32 mouse cellular contexts compared by ENCODE assay signal in the genomic region with DNA sequence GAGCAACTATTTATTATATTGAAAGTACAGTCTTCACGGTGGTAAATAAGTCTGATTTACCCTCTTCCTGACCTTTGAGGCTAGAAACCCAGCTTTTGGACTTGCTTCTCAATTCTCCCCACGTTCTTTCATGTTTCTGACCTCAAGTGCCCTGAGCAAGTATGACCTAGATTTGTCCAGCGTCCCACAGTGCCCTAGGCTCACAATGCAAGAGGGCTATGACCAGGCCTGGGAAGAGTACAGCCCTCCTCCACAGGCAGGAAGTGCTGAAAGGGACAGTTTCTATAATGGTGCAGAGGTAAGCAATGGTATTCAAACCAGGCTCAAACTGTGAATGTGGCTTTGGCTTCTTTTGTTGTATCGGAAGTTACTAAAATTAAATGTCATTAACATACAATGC.
DNase-seq lines count a peak whose midpoint lies in the region; ATAC-seq and TF ChIP-seq lines count a peak whose summit lies in the region.
"Had no signal": no experiment of that assay in that cellular context is flagged by ENCODE, and none has a peak within 500 bp of the region (broad histone marks: within the 10 kb centered on the region; RNA-seq: fewer than 3 reads in every experiment).

No protein-coding gene starts in this region.

- no peak overlapping the region for H3K27ac ChIP-seq in heart, embryonic 10.5 days
- H3K27ac ChIP-seq in hindbrain, postnatal 0 days, result no peak overlapping the region
- H3K27ac ChIP-seq: embryonic facial prominence, embryonic 13.5 days; forebrain, embryonic 13.5 days; heart, adult 2 months; heart, embryonic 15.5 days; hindbrain, embryonic 14.5 days; intestine, embryonic 15.5 days; limb, embryonic 12.5 days; liver, embryonic 13.5 days; stomach, postnatal 0 days had no signal

- H3K9me3 ChIP-seq in heart, embryonic 10.5 days, result no peaks in the 10 kb centered on the region
- H3K9me3 ChIP-seq in hindbrain, postnatal 0 days (ENCODE audit: low read length), result no peaks in the 10 kb centered on the region
- H3K9me3 ChIP-seq: embryonic facial prominence, embryonic 13.5 days; forebrain, embryonic 13.5 days; heart, embryonic 15.5 days; intestine, embryonic 15.5 days; limb, embryonic 12.5 days; liver, embryonic 13.5 days had no signal

- no peaks in the 10 kb centered on the region for H3K27me3 ChIP-seq in heart, embryonic 10.5 days (ENCODE audit: insufficient read depth, poor library complexity, severe bottlenecking)
- no peaks in the 10 kb centered on the region for H3K27me3 ChIP-seq in hindbrain, postnatal 0 days (ENCODE audit: insufficient read depth, low read length)
- H3K27me3 ChIP-seq: embryonic facial prominence, embryonic 13.5 days; forebrain, embryonic 13.5 days; heart, embryonic 15.5 days; intestine, embryonic 15.5 days; limb, embryonic 12.5 days; liver, embryonic 13.5 days had no signal

- TF ChIP-seq CTCF in hindbrain, postnatal 0 days (IDR thresholded peaks at IDR 0.05; ENCODE audit: low read depth), result no peak

- no peak overlapping the region for H3K4me3 ChIP-seq in heart, embryonic 10.5 days
- no peak overlapping the region for H3K4me3 ChIP-seq in hindbrain, postnatal 0 days (ENCODE audit: low read length)
- H3K4me3 ChIP-seq: embryonic facial prominence, embryonic 13.5 days; erythroblast, embryonic 14.5 days; forebrain, embryonic 13.5 days; heart, adult 2 months; heart, embryonic 15.5 days; intestine, embryonic 15.5 days; limb, embryonic 12.5 days; liver, embryonic 13.5 days had no signal

- no peaks in the 10 kb centered on the region for H3K4me1 ChIP-seq in heart, embryonic 10.5 days
- H3K4me1 ChIP-seq in hindbrain, postnatal 0 days (ENCODE audit: insufficient read depth, low read length), result no peaks in the 10 kb centered on the region
- H3K4me1 ChIP-seq: embryonic facial prominence, embryonic 13.5 days; heart, embryonic 15.5 days; intestine, embryonic 15.5 days; liver, embryonic 13.5 days had no signal

- DNase-seq in heart, embryonic 10.5 days (ENCODE audit: low spot score), result peak; percentile 66
- no peak for DNase-seq in heart, postnatal 25 days (ENCODE audit: low spot score)
- DNase-seq in CD4-positive, CD25-positive, alpha-beta regulatory T cell, adult 2 months (ENCODE audit: low read depth, low spot score), result peak; percentile 45
- DNase-seq in left cerebral cortex, postnatal 4 days, result no peak
- DNase-seq in cerebellum, postnatal 10 days, result no peak
- DNase-seq in hindbrain, postnatal 0 days (ENCODE audit: low spot score), result no peak
- DNase-seq: adrenal gland, postnatal 36 days; cerebellum, adult 11 months; cerebellum, postnatal 14 days; embryo, embryonic 11 days; heart, adult 2 months; heart, postnatal 4 days; kidney, adult 9 months; kidney, postnatal 14 days; layer of hippocampus, postnatal 36 days; liver, embryonic 13.5 days; lung, adult 2 months; lung, postnatal 14 days; right cerebral cortex, postnatal 14 days; thymus, adult 2 months; thymus, postnatal 4 days had no signal

- no peak overlapping the region for H3K9ac ChIP-seq in hindbrain, postnatal 0 days (replicated peaks; ENCODE audit: low read length)
- H3K9ac ChIP-seq: embryonic facial prominence, embryonic 13.5 days; forebrain, embryonic 13.5 days; heart, embryonic 15.5 days; hindbrain, embryonic 14.5 days; intestine, embryonic 15.5 days; limb, embryonic 12.5 days; liver, embryonic 13.5 days had no signal

- WGBS in heart, embryonic 10.5 days, result 64% methylated on average over 4 of the region's 4 CpGs
- 67% methylated on average over 4 of the region's 4 CpGs for WGBS in hindbrain, postnatal 0 days

- 0 out of 2 replicates have a peak, but pooled peaks have one; percentile 22 for ATAC-seq in common myeloid progenitor, adult 5-6 weeks (replicated peaks; ENCODE audit: low read depth, poor library complexity, severe bottlenecking)
- peak; percentile 14; the same call in 1 of the 2 replicates for ATAC-seq in neutrophil, adult 5-6 weeks (ENCODE audit: extremely low read depth, insufficient number of reproducible peaks, low FRiP score, poor library complexity, severe bottlenecking)
- ATAC-seq in hindbrain, postnatal 0 days, result no peak
- ATAC-seq: forebrain, embryonic 13.5 days; intestine, embryonic 15.5 days; midbrain, embryonic 16.5 days had no signal

- intact Hi-C loops in heart, postnatal 25 days (cut with DNase I), result no loop called here
- intact Hi-C loops in left cerebral cortex, postnatal 4 days (cut with DNase I), result no loop called here

- H3K4me2 ChIP-seq in hindbrain, postnatal 0 days (ENCODE audit: low read depth, low read length), result no peak overlapping the region
- H3K4me2 ChIP-seq: embryonic facial prominence, embryonic 13.5 days; forebrain, embryonic 13.5 days; heart, embryonic 15.5 days; hindbrain, embryonic 14.5 days; intestine, embryonic 15.5 days; limb, embryonic 12.5 days; liver, embryonic 13.5 days had no signal

- no peaks in the 10 kb centered on the region for H3K36me3 ChIP-seq in heart, embryonic 10.5 days
- H3K36me3 ChIP-seq in hindbrain, postnatal 0 days (ENCODE audit: insufficient read depth, low read length), result no peaks in the 10 kb centered on the region
- H3K36me3 ChIP-seq: embryonic facial prominence, embryonic 13.5 days; heart, embryonic 15.5 days; intestine, embryonic 15.5 days; limb, embryonic 12.5 days; liver, embryonic 13.5 days had no signal

Comparison
In these comparisons a context has a peak if more than half of its experiments do, and no peak if none do; other contexts are left out.
1. DNase-seq: peak in heart, embryonic 10.5 days (single experiment) and CD4-positive, CD25-positive, alpha-beta regulatory T cell, adult 2 months (single experiment); none in heart, postnatal 25 days (single experiment), left cerebral cortex, postnatal 4 days (single experiment), cerebellum, postnatal 10 days (0 of 2) and hindbrain, postnatal 0 days (single experiment).